Mouse (Mus musculus) testis, adult 2 months (tissue): ENCODE data around the gene Dcdc2b.

Experiments used
- CTCF ChIP-seq: fragments of 200-500 bp; IDR thresholded peaks from 2 replicates; pipeline ENCODE4 v1.5.1; 2012; ENCODE audit warnings: low read depth, mild to moderate bottlenecking, inconsistent platforms, low read length, moderate library complexity; ENCODE audit not compliant: control insufficient read depth, insufficient read depth, insufficient replicate concordance
- POLR2A ChIP-seq: fragments of 200-500 bp; IDR thresholded peaks from 2 replicates; pipeline ENCODE4 v1.6.1; 2012; ENCODE audit warnings: low read depth, mild to moderate bottlenecking, inconsistent platforms, low read length, moderate library complexity; ENCODE audit not compliant: control insufficient read depth

GRCm38 (mm10) chr4:129624281-129625028 is 10.4 kb upstream of the Dcdc2b start:
- TF ChIP-seq POLR2A (peak; percentile 43; the same call in 1 of the 2 replicates), CTCF (no peak)
